Mouse (Mus musculus) lung, postnatal 0 days (tissue): Measurements from ENCODE around the gene Cyp4a10. TPM values are rescaled to one million over a fixed set of nuclear protein-coding genes. Genes with fewer than 3 reads are reported as not detected.
"Not testable (repeated sequence)": the region's sequence is repeated elsewhere in the genome, so short reads cannot be mapped to it uniquely, and the experiment has no call there.

Source experiments
- ATAC-seq: fragments of 200-750 bp; cut with Nextera tagmentation; 2 replicates; pipeline ENCODE4 v1.8.0; 2017; ENCODE audit warnings: moderate library complexity
- DNase-seq: peaks from one replicate; pipeline ENCODE4 v3.0.0-alpha.2; 2016; ENCODE audit warnings: low spot score
- H3K27ac ChIP-seq: fragments of 300-500 bp; sonication (generic); 2 replicates; pipeline ENCODE4 v1.5.1; 2014; ENCODE audit warnings: antibody characterized with exemption, mild to moderate bottlenecking, low read length, mixed read lengths
- H3K27me3 ChIP-seq: fragments of 300-500 bp; sonication (generic); replicated peaks from 2 replicates; pipeline ENCODE4 v1.6.1; 2014; ENCODE audit warnings: low read length, mixed read lengths; ENCODE audit not compliant: insufficient read depth
- H3K36me3 ChIP-seq: fragments of 300-500 bp; sonication (generic); 2 replicates; pipeline ENCODE4 v1.6.1; 2014; ENCODE audit warnings: low read length, mixed read lengths; ENCODE audit not compliant: insufficient read depth
- H3K4me1 ChIP-seq: fragments of 300-500 bp; sonication (generic); 2 replicates; pipeline ENCODE4 v1.6.1; 2014; ENCODE audit warnings: antibody characterized with exemption, low read depth, low read length, mixed read lengths; ENCODE audit not compliant: insufficient read depth
- H3K4me2 ChIP-seq: fragments of 300-500 bp; sonication (generic); replicated peaks from 2 replicates; pipeline ENCODE4 v1.6.1; 2014; ENCODE audit warnings: low read depth, mild to moderate bottlenecking, low read length, moderate library complexity, mixed read lengths
- H3K4me3 ChIP-seq: fragments of 300-500 bp; sonication (generic); 2 replicates; pipeline ENCODE4 v1.5.1; 2014; ENCODE audit warnings: low read depth, low read length
- H3K9ac ChIP-seq: fragments of 300-500 bp; sonication (generic); replicated peaks from 2 replicates; pipeline ENCODE4 v1.6.1; 2014; ENCODE audit warnings: low read depth, mild to moderate bottlenecking
- H3K9me3 ChIP-seq: fragments of 300-500 bp; sonication (generic); 2 replicates; pipeline ENCODE4 v1.6.1; 2016; ENCODE audit warnings: low read length, mixed read lengths
- CTCF ChIP-seq: IDR thresholded peaks from 2 replicates; pipeline ENCODE4 v1.5.1; 2016; ENCODE audit warnings: antibody characterized with exemption, mild to moderate bottlenecking
- EP300 ChIP-seq: IDR thresholded peaks from 2 replicates; pipeline ENCODE4 v1.6.1; 2016; ENCODE audit warnings: antibody characterized with exemption, mild to moderate bottlenecking, control low read depth
- WGBS: fragments of 180-500 bp; shearing (Covaris S2); extraction: QIAGEN DNeasy Blood & Tissue Kit; methylation state at CpG from one replicate; pipeline ENCODE4 v1.1.7; 2014; 5-methylcytosine and 5-hydroxymethylcytosine counted together
- polyA plus RNA-seq: library from polyadenylated mRNA; unstranded; fragments of >200 nt; fragmentation: Nextera tagmentation; extraction: Ambion mirVana; gene quantifications from 2 replicates; pipeline ENCODE4 v1.2.1, GENCODE M21; 2015

The Cyp4a10 gene
- polyA plus RNA-seq, 1 experiment from 2014 or later: 0.07 TPM

DNA sequence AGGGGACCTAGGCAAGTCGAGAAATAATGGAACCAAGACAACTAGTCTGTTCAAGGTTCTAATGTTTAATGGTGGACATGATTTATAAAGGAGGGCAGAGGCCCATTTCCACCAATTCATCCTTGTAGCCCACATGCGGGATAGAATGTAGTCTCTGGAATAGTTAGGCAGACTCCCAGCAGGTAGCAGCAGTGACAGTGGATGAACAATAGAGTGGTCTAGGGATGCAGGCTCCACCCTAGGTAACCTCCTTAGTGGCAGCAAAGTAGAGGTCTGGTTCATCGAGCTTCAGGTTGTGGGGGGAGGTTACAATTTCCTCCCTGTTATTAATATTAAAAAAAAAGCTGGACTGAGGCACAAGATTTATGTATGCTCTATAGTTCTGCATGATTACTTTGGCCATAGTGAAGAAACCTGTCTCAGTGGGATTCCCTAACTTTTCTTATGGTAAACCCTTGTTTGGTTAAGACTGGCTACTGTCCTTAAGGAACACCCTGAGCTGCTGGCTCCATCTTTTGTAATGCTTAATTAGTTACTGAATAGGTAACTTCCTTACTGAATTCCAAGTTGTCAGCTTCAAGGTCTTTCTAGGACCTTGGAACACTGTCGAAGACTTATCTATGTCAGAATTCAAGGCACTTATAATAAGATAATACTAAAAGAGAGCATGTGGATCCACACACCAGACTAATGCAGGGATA, 39.9 kb downstream of the Cyp4a10 start:
- no peaks in the 10 kb centered on the region for H3K9me3 ChIP-seq
- WGBS: 56% methylated on average over 4 of the region's 4 CpGs
- no peak overlapping the region for H3K4me3 ChIP-seq
- H3K27me3 ChIP-seq: no peaks in the 10 kb centered on the region
- no peak for ATAC-seq
- TF ChIP-seq EP300 (no peak), CTCF (no peak)
- H3K36me3 ChIP-seq: no peaks in the 10 kb centered on the region
- H3K4me2 ChIP-seq: no peak overlapping the region
- H3K27ac ChIP-seq: no peak overlapping the region
- DNase-seq: no peak
- H3K9ac ChIP-seq: no peak overlapping the region
- no peaks in the 10 kb centered on the region for H3K4me1 ChIP-seq

DNA sequence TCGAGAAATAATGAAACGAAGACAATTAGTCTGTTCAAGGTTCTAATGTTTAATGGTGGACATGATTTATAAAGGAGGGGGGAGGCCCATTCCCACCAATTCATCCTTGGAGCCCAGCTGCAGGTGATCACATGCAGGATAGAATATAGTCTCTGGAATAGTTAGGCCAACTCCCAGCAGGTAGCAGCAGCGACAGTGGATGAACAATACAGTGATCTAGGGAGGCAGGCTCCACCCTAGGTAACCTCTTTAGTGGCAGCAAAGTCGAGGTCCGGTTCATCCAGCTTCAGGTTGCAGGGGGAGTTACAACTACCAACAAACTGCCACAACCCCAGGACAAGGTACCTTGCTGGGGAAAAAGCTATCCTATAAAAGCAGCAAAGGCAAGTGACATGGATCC, 43.2 kb downstream of the Cyp4a10 start:
- not testable (repeated sequence) for H3K4me3 ChIP-seq, H3K4me1 ChIP-seq, H3K4me2 ChIP-seq, ATAC-seq, H3K27ac ChIP-seq, H3K27me3 ChIP-seq, H3K9ac ChIP-seq, H3K9me3 ChIP-seq, H3K36me3 ChIP-seq, DNase-seq
- 71% methylated on average over 5 of the region's 5 CpGs for WGBS

DNA sequence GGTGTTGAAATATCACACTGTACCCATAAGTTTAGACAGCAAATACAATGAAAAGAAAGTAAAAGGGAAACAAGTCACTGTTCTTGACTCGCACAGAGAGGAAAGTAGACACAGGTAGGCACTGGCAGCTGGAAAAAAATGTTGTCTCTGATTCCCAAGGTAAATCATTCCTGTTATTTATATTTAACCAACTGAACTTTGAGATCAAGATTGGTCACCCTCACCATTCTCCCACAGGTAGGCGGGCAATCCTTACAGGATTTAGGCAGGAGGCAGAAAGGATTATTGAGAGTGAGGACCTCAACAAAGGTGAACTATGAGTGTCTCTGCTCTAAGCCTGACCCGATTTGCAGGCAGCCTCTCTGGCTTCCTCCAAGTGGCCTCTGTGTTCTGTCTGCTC, 45.3 kb downstream of the Cyp4a10 start, which contains the start of gene Cyp4a31:
Gene Cyp4a31 (plus strand): TSS at position 249 of the 400 bp plus-strand sequence.
- Histone ChIP-seq H3K27ac (no peak within 1 kb of the TSS), H3K4me1 (no peaks in the 10 kb centered on the region), H3K4me2 (no peak within 1 kb of the TSS), H3K36me3 (no peaks in the 10 kb centered on the region), H3K27me3 (no peaks in the 10 kb centered on the region), H3K9ac (no peak within 1 kb of the TSS), H3K9me3 (no peaks in the 10 kb centered on the region), H3K4me3 (no peak within 1 kb of the TSS)
- WGBS: 77% methylated on average over 3 of the region's 3 CpGs
- no peak for DNase-seq
- TF ChIP-seq EP300 (no peak), CTCF (no peak)
- ATAC-seq: no peak

DNA sequence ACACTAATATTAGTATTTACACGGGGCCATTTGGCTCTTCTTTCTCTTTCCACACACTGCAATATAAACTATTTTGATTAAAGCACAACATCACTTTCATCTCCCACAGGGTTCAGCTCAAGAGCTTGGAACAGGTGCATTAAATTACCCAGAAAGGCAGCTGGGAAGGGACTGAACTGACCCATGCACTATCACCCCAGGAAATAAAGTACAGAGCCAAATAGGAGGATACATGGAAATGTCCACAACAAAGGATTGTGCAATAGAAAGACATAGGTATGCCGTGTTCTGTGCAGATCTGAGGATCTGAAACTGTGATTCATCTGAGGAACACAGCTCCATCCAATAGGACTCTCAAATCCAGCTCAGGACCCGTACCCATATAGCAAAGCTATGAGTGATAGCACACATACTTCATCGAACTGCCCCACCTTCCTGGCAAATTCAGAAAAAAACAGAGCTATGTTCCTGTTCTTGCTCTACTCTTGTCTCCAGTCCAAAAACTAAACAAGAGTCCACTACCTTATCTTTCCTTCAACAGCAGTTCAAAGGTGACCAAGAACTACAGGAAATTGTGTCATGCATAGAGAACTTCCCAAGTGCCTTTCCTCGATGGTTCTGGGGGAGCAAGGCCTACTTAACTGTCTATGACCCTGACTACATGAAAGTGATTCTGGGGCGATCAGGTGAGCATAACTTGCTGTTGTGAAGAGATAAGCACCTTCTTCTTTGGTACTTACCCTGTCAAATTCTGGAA, 46.6 kb downstream of the Cyp4a10 start:
- ATAC-seq, H3K4me2 ChIP-seq, H3K9me3 ChIP-seq, H3K4me3 ChIP-seq, H3K27ac ChIP-seq, H3K4me1 ChIP-seq, DNase-seq, H3K27me3 ChIP-seq, H3K36me3 ChIP-seq, H3K9ac ChIP-seq: not testable (repeated sequence)
- 55% methylated on average over 6 of the region's 6 CpGs for WGBS

DNA sequence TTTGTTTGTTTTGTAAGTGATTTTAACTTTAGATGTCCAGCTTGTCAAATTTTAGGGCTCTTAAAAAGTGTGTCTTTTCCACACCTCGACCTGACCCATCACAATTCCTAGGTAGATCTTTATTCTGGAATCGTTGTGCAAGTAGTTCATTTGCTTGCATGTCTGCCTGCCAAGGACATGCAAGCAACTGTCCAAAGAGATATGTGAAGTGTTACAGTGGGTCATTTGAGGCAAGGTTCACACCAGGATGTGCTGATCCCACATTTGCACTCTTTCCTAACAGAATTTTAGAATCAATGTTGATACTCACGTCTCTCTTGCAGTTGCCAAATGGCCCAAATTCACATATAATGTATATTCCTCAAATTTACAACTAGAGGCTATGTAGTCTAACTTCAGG, 57.2 kb downstream of the Cyp4a10 start:
- no peak overlapping the region for H3K27ac ChIP-seq
- ATAC-seq (no peak), DNase-seq (no peak)
- no peak overlapping the region for H3K9ac ChIP-seq
- H3K36me3 ChIP-seq: no peaks in the 10 kb centered on the region
- 68% methylated on average over 3 of the region's 3 CpGs for WGBS
- H3K4me1 ChIP-seq: no peaks in the 10 kb centered on the region
- no peak overlapping the region for H3K4me3 ChIP-seq
- H3K27me3 ChIP-seq: no peaks in the 10 kb centered on the region
- no peak for TF ChIP-seq CTCF
- TF ChIP-seq EP300: no peak
- H3K4me2 ChIP-seq: no peak overlapping the region
- H3K9me3 ChIP-seq: no peaks in the 10 kb centered on the region

DNA sequence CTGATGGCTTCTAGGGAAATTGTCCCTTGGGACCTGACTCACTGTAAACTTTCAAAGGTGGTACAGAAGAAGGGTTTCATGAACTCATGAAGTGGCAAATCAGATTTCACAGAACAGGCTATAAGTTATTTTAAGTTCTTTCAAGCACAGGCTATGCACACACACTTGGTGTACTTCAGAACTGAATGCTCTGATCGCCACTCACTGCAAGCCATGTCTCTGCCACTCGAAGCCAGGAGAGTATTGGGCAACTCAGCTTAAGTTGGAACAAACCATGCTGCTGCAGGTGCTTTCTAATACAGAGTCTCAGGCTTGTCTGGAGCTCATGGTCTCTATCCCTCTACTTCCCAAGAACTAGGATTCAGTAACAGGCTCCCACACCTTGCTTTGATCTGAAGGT, 57.7 kb downstream of the Cyp4a10 start:
- ATAC-seq: peak; percentile 95
- 54% methylated on average over 2 of the region's 2 CpGs for WGBS

More for the DNA sequence above, 57.7 kb downstream of the Cyp4a10 start:
- Histone ChIP-seq H3K27ac (no peak overlapping the region), H3K4me3 (no peak overlapping the region), H3K36me3 (no peaks in the 10 kb centered on the region), H3K27me3 (no peaks in the 10 kb centered on the region), H3K4me1 (no peaks in the 10 kb centered on the region), H3K9ac (no peak overlapping the region), H3K9me3 (no peaks in the 10 kb centered on the region), H3K4me2 (no peak overlapping the region)
- peak; percentile 81 for DNase-seq
- no peak for TF ChIP-seq CTCF
- TF ChIP-seq EP300: 0 out of 2 replicates have a peak, but pooled peaks have one; percentile 31
